Mouse (Mus musculus): Measurements from ENCODE around the gene Ly75. TPM values are rescaled to one million over a fixed set of nuclear protein-coding genes. Genes with fewer than 3 reads are reported as not detected.
A peak's percentile ranks its signal among the peaks of the same experiment; 100 is the strongest.

Gene Ly75
- total and polyA plus RNA-seq, 3 experiments: 0.15 to 16.0 (median 12.5) TPM

DNA sequence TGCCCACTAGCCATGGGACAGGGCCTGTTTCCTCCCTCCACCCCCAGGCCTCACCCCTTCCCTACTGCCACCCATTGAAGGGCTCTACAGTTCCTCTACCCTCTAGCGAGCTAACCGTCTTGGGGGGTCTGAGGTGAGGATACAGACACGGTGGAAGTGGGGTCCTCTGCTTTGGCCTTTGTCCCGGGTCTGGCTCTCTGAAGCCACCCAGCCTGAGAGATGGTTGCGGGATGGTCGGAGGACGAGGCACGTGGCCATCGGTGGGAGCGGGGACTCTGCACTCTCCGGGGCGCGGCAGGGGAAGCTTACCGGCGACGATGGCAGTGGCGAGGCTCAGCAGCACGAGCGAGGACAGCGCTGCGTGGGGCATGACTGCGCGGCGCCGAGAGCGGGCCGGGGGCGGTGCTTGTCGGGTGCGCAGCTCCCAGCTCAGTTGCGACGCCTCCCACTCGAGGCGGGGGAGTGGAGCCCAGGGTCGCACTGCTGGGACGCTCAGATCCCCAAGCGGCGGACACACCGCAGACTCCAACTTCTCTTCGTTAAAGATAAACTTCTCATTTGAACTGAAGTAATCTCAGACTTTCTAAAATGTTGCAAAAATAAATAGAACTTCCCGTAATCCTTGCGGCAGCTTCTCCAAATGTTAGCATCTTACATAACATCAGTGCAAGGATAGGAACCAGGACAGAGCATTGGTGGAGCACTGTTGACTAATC is 99.2 kb downstream of the Ly75 start:
- DNase-seq (ENCODE audit: low spot score) (no peak), ATAC-seq (ENCODE audit: extremely low read depth, insufficient number of reproducible peaks, low FRiP score, poor library complexity, severe bottlenecking) (no peak)
- H3K9me3 ChIP-seq (replicated peaks): peaks cover 6% of the 10 kb centered on the region
- H3K36me3 ChIP-seq (replicated peaks): no peaks in the 10 kb centered on the region
- H3K27me3 ChIP-seq (ENCODE audit: insufficient read depth, low read length): peaks cover 16% of the 10 kb centered on the region
- no peak for TF ChIP-seq GATA2 (IDR thresholded peaks at IDR 0.05; ENCODE audit: borderline replicate concordance, low read depth, low read length)
- H3K4me3 ChIP-seq (ENCODE audit: low read depth, low read length): peak overlapping the region; percentile 34; the same call in 1 of the 2 replicates
- H3K4me1 ChIP-seq (ENCODE audit: insufficient read depth, low read depth, low read length): peaks cover 28% of the 10 kb centered on the region

DNA sequence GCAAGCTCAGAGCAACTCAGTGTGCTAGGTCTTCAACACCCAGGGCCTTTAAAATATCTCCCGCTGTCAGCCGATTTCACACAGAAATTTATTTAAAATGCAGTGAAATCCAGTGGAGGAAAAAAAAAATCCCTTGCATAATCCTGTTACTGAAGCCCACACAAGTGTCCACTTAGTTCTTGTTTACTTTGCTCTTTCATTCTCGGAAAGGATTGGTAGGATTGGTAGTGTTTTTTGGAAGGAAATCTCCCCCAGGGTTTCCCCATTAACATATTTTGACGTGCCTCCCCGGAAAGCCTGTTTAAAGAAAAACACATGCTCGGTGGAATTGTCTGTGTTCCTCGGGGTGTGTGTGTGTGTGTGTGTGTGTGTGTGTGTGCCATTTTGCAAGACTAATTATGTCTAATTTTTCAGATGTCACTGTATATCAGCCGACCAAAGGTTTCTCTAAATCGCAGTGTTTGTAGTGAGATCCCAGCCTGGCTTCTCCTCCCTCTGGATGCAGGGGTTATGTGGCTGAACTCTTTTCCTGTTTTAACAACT is 99.8 kb downstream of the Ly75 start:
- ATAC-seq (ENCODE audit: extremely low read depth, insufficient number of reproducible peaks, low FRiP score, poor library complexity, severe bottlenecking): no peak

DNA sequence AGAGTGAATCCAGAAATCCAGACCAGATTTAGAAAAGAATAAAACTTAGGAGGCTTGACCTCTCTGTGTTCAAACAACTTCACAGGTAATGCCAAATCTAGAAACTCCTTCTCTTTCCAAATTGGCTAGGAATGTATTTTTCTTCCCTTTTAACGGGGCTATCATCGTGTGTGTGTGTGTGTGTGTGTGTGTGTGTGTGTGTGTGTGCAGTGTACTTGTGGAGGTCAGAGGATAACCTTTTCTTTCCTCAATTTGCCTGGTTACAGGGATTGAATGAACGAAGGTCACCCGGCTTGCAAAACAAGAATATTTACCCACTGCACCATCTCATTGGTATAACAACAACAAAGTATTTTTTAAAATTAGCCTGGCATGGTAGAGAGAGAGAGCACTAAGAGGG is 100.5 kb downstream of the Ly75 start:
- no peak for TF ChIP-seq CTCF (IDR thresholded peaks at IDR 0.05; ENCODE audit: low read depth, low read length)
- TF ChIP-seq TAL1 (conservative IDR thresholded peaks at IDR 0.05; ENCODE audit: low read depth, low read length): no peak
- no peak for TF ChIP-seq GATA2 (IDR thresholded peaks at IDR 0.05; ENCODE audit: borderline replicate concordance, low read depth, low read length)
- TF ChIP-seq GATA1 (IDR thresholded peaks at IDR 0.05; ENCODE audit: borderline replicate concordance, low read length): no peak
- no peak for TF ChIP-seq POLR2AphosphoS5 (IDR thresholded peaks at IDR 0.05; ENCODE audit: insufficient replicate concordance, low read depth, low read length)
- DNase-seq (ENCODE audit: low spot score) (no peak), ATAC-seq (ENCODE audit: extremely low read depth, insufficient number of reproducible peaks, low FRiP score, poor library complexity, severe bottlenecking) (no peak)
- Histone ChIP-seq H3K9me3 (replicated peaks) (peaks cover 6% of the 10 kb centered on the region), H3K4me3 (ENCODE audit: low read depth, low read length) (no peak overlapping the region), H3K27me3 (ENCODE audit: insufficient read depth, low read length) (peaks cover 28% of the 10 kb centered on the region), H3K4me1 (ENCODE audit: insufficient read depth, low read depth, low read length) (peaks cover 22% of the 10 kb centered on the region), H3K36me3 (replicated peaks) (no peaks in the 10 kb centered on the region)

More for the DNA sequence above, 99.8 kb downstream of the Ly75 start:
- no peak overlapping the region for H3K4me3 ChIP-seq (ENCODE audit: low read depth, low read length)
- DNase-seq (ENCODE audit: low spot score): no peak
- H3K9me3 ChIP-seq (replicated peaks): peaks cover 6% of the 10 kb centered on the region
- peaks cover 24% of the 10 kb centered on the region for H3K4me1 ChIP-seq (ENCODE audit: insufficient read depth, low read depth, low read length)
- TF ChIP-seq CTCF (IDR thresholded peaks at IDR 0.05; ENCODE audit: low read depth, low read length) (no peak), GATA1 (IDR thresholded peaks at IDR 0.05; ENCODE audit: borderline replicate concordance, low read length) (no peak), GATA2 (IDR thresholded peaks at IDR 0.05; ENCODE audit: borderline replicate concordance, low read depth, low read length) (no peak), TAL1 (conservative IDR thresholded peaks at IDR 0.05; ENCODE audit: low read depth, low read length) (no peak), POLR2AphosphoS5 (IDR thresholded peaks at IDR 0.05; ENCODE audit: insufficient replicate concordance, low read depth, low read length) (no peak)
- peaks cover 21% of the 10 kb centered on the region for H3K27me3 ChIP-seq (ENCODE audit: insufficient read depth, low read length)
- H3K36me3 ChIP-seq (replicated peaks): no peaks in the 10 kb centered on the region

DNA sequence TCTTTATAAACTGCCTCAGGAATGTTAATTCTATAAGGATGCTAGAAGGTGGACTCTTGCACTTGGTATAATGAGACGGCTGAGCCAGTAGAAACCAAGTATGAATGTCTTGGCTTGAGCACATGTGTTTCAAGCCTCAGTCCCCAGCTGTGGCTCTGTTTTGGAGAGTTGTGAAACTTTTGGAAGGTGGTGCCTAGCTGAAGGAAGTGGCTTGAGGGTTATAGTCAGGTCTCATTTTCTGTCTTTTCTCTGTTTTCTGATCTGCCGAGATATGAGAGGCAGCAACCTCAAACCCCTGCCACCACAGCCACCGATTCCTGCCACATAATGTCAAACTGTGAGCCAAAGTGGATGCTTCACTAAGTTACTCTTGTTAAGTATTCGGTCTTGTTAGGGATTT is 104.5 kb downstream of the Ly75 start:
- no peak overlapping the region for H3K4me3 ChIP-seq (ENCODE audit: low read depth, low read length)
- peaks cover 18% of the 10 kb centered on the region for H3K4me1 ChIP-seq (ENCODE audit: insufficient read depth, low read depth, low read length)
- TF ChIP-seq POLR2AphosphoS5 (IDR thresholded peaks at IDR 0.05; ENCODE audit: insufficient replicate concordance, low read depth, low read length) (no peak), TAL1 (conservative IDR thresholded peaks at IDR 0.05; ENCODE audit: low read depth, low read length) (no peak), GATA2 (IDR thresholded peaks at IDR 0.05; ENCODE audit: borderline replicate concordance, low read depth, low read length) (no peak)
- DNase-seq (ENCODE audit: low spot score) (no peak), ATAC-seq (ENCODE audit: extremely low read depth, insufficient number of reproducible peaks, low FRiP score, poor library complexity, severe bottlenecking) (no peak)
- peaks cover 31% of the 10 kb centered on the region for H3K27me3 ChIP-seq (ENCODE audit: insufficient read depth, low read length)
- H3K9me3 ChIP-seq (replicated peaks): no peaks in the 10 kb centered on the region; the same call in 1 of the 2 replicates
- H3K36me3 ChIP-seq (replicated peaks): no peaks in the 10 kb centered on the region

DNA sequence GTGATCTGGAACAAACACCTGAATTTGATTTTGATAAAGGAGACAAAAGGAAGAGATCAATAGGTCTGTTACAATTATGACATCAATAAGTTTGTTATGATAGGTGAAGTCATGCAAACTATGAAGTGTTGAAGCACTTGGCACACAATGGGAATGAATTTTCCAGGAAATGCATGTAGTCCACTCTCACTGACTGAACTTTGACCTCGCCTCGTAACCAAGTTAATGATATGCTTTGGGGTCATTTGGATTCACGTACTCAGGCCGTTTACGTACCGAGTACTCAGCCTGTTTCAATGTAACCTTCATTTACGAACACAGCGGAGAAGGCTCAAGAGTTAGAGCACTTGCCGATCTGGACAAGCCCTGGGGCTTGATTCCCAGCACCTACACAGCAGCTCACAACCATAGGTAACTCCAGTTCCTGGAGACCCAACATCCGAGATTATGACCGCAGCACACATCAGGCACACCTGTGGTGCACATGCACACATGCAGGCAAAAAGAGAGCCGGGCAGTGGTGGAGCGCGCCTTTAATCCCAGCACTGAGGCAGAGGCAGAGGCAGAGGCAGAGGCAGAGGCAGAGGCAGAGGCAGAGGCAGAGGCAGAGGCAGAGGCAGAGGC is 113.1 kb downstream of the Ly75 start:
- H3K36me3 ChIP-seq (replicated peaks): no peaks in the 10 kb centered on the region
- DNase-seq (ENCODE audit: low spot score): no peak
- no peak overlapping the region for H3K4me3 ChIP-seq (ENCODE audit: low read depth, low read length)
- peaks cover 6% of the 10 kb centered on the region; the same call in 1 of the 2 replicates for H3K4me1 ChIP-seq (ENCODE audit: insufficient read depth, low read depth, low read length)
- TF ChIP-seq CTCF (IDR thresholded peaks at IDR 0.05; ENCODE audit: low read depth, low read length) (no peak), TAL1 (conservative IDR thresholded peaks at IDR 0.05; ENCODE audit: low read depth, low read length) (no peak), POLR2AphosphoS5 (IDR thresholded peaks at IDR 0.05; ENCODE audit: insufficient replicate concordance, low read depth, low read length) (no peak), GATA2 (IDR thresholded peaks at IDR 0.05; ENCODE audit: borderline replicate concordance, low read depth, low read length) (no peak), GATA1 (IDR thresholded peaks at IDR 0.05; ENCODE audit: borderline replicate concordance, low read length) (no peak)
- ATAC-seq (ENCODE audit: extremely low read depth, insufficient number of reproducible peaks, low FRiP score, poor library complexity, severe bottlenecking): no peak
- peaks cover 4% of the 10 kb centered on the region; the same call in 1 of the 2 replicates for H3K9me3 ChIP-seq (replicated peaks)
- H3K27me3 ChIP-seq (ENCODE audit: insufficient read depth, low read length): peaks cover 8% of the 10 kb centered on the region; the same call in 1 of the 2 replicates

DNA sequence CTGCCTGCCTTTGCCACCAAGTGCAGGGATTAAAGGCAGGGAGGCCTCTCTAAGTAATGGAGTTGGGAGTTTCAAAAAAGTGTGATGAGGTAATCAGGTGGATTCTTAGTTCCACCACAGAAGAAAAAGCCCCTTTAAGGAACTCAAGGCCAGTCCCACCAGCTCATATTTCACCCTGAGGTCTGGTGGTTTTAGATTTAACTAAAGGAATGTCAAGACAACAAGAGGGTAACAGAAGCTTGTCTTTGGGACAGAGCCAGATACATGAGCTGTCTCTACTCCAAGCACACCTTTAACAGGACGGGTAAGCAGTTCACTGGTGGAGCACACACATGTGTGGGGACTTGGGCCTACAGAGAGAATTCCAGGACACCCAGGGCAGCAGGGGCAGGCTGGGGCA is 115.5 kb downstream of the Ly75 start:
- H3K36me3 ChIP-seq (replicated peaks): no peaks in the 10 kb centered on the region
- no peak for DNase-seq (ENCODE audit: low spot score)
- peaks cover 6% of the 10 kb centered on the region; the same call in 1 of the 2 replicates for H3K4me1 ChIP-seq (ENCODE audit: insufficient read depth, low read depth, low read length)
- no peak overlapping the region for H3K4me3 ChIP-seq (ENCODE audit: low read depth, low read length)
- 0 out of 2 replicates have a peak, but pooled peaks cover 4% of the 10 kb centered on the region for H3K27me3 ChIP-seq (ENCODE audit: insufficient read depth, low read length)
- no peaks in the 10 kb centered on the region; the same call in 1 of the 2 replicates for H3K9me3 ChIP-seq (replicated peaks)
- TF ChIP-seq GATA2 (IDR thresholded peaks at IDR 0.05; ENCODE audit: borderline replicate concordance, low read depth, low read length) (no peak), GATA1 (IDR thresholded peaks at IDR 0.05; ENCODE audit: borderline replicate concordance, low read length) (no peak), CTCF (IDR thresholded peaks at IDR 0.05; ENCODE audit: low read depth, low read length) (no peak), POLR2AphosphoS5 (IDR thresholded peaks at IDR 0.05; ENCODE audit: insufficient replicate concordance, low read depth, low read length) (no peak), TAL1 (conservative IDR thresholded peaks at IDR 0.05; ENCODE audit: low read depth, low read length) (no peak)
- ATAC-seq (ENCODE audit: extremely low read depth, insufficient number of reproducible peaks, low FRiP score, poor library complexity, severe bottlenecking): no peak
